Mouse (Mus musculus) heart, postnatal 0 days (tissue): Measurements from ENCODE around the gene Map2k3. TPM values are rescaled to one million over a fixed set of nuclear protein-coding genes. Genes with fewer than 3 reads are reported as not detected.
"Not testable (repeated sequence)": the region's sequence is repeated elsewhere in the genome, so short reads cannot be mapped to it uniquely, and the experiment has no call there.

Source experiments
- ATAC-seq: fragments of 200-750 bp; cut with Nextera tagmentation; 2 replicates; pipeline ENCODE4 v1.8.0; 2017; ENCODE audit warnings: low read depth, moderate number of reproducible peaks, moderate library complexity; ENCODE audit not compliant: insufficient read depth
- DNase-seq: peaks from one replicate; pipeline ENCODE4 v3.0.0-alpha.2; 2016; ENCODE audit warnings: low spot score
- H3K27ac ChIP-seq: fragments of 300-500 bp; sonication (generic); 2 replicates; pipeline ENCODE4 v1.5.1; 2014; ENCODE audit warnings: low read depth, mild to moderate bottlenecking
- H3K27me3 ChIP-seq: fragments of 300-500 bp; sonication (generic); 2 replicates; pipeline ENCODE4 v1.6.1; 2014; ENCODE audit warnings: low read length, mixed read lengths; ENCODE audit not compliant: control insufficient read depth, insufficient read depth
- H3K36me3 ChIP-seq: fragments of 300-500 bp; sonication (generic); replicated peaks from 2 replicates; pipeline ENCODE4 v1.6.1; 2014; ENCODE audit warnings: low read length, mixed read lengths; ENCODE audit not compliant: control insufficient read depth, insufficient read depth
- H3K4me1 ChIP-seq: fragments of 300-500 bp; sonication (generic); 2 replicates; pipeline ENCODE4 v1.6.1; 2014; ENCODE audit warnings: antibody characterized with exemption; ENCODE audit not compliant: control insufficient read depth, insufficient read depth
- H3K4me2 ChIP-seq: fragments of 300-500 bp; sonication (generic); 2 replicates; pipeline ENCODE4 v1.6.1; 2014; ENCODE audit warnings: low read depth, mild to moderate bottlenecking, low read length, moderate library complexity
- H3K4me3 ChIP-seq: fragments of 300-500 bp; sonication (generic); 2 replicates; pipeline ENCODE4 v1.5.1; 2014; ENCODE audit warnings: low read depth, low read length
- H3K9ac ChIP-seq: fragments of 300-500 bp; sonication (generic); replicated peaks from 2 replicates; pipeline ENCODE4 v1.6.1; 2014; ENCODE audit warnings: low read depth, low read length, mixed read lengths
- H3K9me3 ChIP-seq: fragments of 300-500 bp; sonication (generic); replicated peaks from 2 replicates; pipeline ENCODE4 v1.6.1; 2016; ENCODE audit warnings: low read length; ENCODE audit not compliant: control insufficient read depth
- CTCF ChIP-seq: IDR thresholded peaks from 2 replicates; pipeline ENCODE4 v1.5.1; 2016; ENCODE audit warnings: antibody characterized with exemption, control low read depth, low read depth
- EP300 ChIP-seq: IDR thresholded peaks from 2 replicates; pipeline ENCODE4 v1.6.1; 2016; ENCODE audit warnings: antibody characterized with exemption, low read depth
- WGBS: fragments of 180-500 bp; shearing (Covaris S2); extraction: QIAGEN DNeasy Blood & Tissue Kit; methylation state at CpG from one replicate; pipeline ENCODE4 v1.1.7; 2014; 5-methylcytosine and 5-hydroxymethylcytosine counted together
- polyA plus RNA-seq: library from polyadenylated mRNA; unstranded; fragments of >200 nt; fragmentation: Nextera tagmentation; extraction: Ambion mirVana; gene quantifications from 2 replicates; pipeline ENCODE4 v1.2.1, GENCODE M21; 2015
- total RNA-seq: library from RNA; depleted of rRNA; stranded (reverse); fragments of >200 nt; gene quantifications from 2 replicates; pipeline ENCODE4 v1.2.3, GENCODE M21; 2014; ENCODE audit warnings: low replicate concordance; rRNA removed

Gene Map2k3
- 32.6 and 35.7 TPM in 2 replicates for total RNA-seq
- 48.3 and 48.6 TPM in 2 replicates for polyA plus RNA-seq

- H3K4me3 ChIP-seq: peak within 1 kb of the TSS; percentile 80
- no peaks in the 10 kb centered on the region for H3K27me3 ChIP-seq
- TF ChIP-seq EP300: no peak; the same call in 1 of the 2 replicates
- TF ChIP-seq CTCF: no peak; the same call in 1 of the 2 replicates
- no peaks in the 10 kb centered on the region for H3K36me3 ChIP-seq
- H3K4me2 ChIP-seq: peak within 1 kb of the TSS; percentile 87
- H3K4me1 ChIP-seq: peaks cover 41% of the 10 kb centered on the region
- ATAC-seq: peak; percentile 94
- no peaks in the 10 kb centered on the region for H3K9me3 ChIP-seq
- DNase-seq: peak; percentile 98
- 0% methylated on average over 39 of the region's 59 CpGs for WGBS
- H3K27ac ChIP-seq: peak within 1 kb of the TSS; percentile 84
- peak within 1 kb of the TSS; percentile 84 for H3K9ac ChIP-seq
These were observed at the start of gene Map2k3 for GRCm38 (mm10) chr11:60931869-60932481. Map2k3 (plus strand) TSS chr11:60932033.

- H3K27ac ChIP-seq: no peak overlapping the region
- H3K4me1 ChIP-seq: peaks cover 15% of the 10 kb centered on the region
- H3K4me2 ChIP-seq: no peak overlapping the region
- no peak overlapping the region for H3K4me3 ChIP-seq
- ATAC-seq (no peak), DNase-seq (no peak)
- 78% methylated on average over 3 of the region's 3 CpGs for WGBS
- TF ChIP-seq CTCF (no peak), EP300 (no peak)
- no peaks in the 10 kb centered on the region for H3K9me3 ChIP-seq
- no peak overlapping the region for H3K9ac ChIP-seq
- H3K27me3 ChIP-seq: no peaks in the 10 kb centered on the region
- H3K36me3 ChIP-seq: no peaks in the 10 kb centered on the region
These were observed 49.4 kb upstream of the Map2k3 start for GRCm38 (mm10) chr11:60882386-60882785.

- not testable (repeated sequence) for ATAC-seq, DNase-seq, H3K9me3 ChIP-seq, H3K36me3 ChIP-seq, H3K4me2 ChIP-seq, H3K4me1 ChIP-seq, H3K4me3 ChIP-seq, H3K27me3 ChIP-seq, H3K27ac ChIP-seq, H3K9ac ChIP-seq
- WGBS: 100% methylated on average over 2 of the region's 3 CpGs
These were observed 44.8 kb upstream of the Map2k3 start for GRCm38 (mm10) chr11:60886986-60887385.

GRCm38 (mm10) chr11:60889861-60890260, 42.0 kb upstream of the Map2k3 start:
- H3K4me3 ChIP-seq: no peak overlapping the region
- no peaks in the 10 kb centered on the region for H3K27me3 ChIP-seq
- TF ChIP-seq EP300 (no peak), CTCF (no peak)
- no peak overlapping the region for H3K4me2 ChIP-seq
- no peaks in the 10 kb centered on the region for H3K4me1 ChIP-seq
- H3K9me3 ChIP-seq: no peaks in the 10 kb centered on the region
- no peaks in the 10 kb centered on the region for H3K36me3 ChIP-seq
- 56% methylated on average over 2 of the region's 2 CpGs for WGBS
- no peak for DNase-seq
- no peak overlapping the region for H3K9ac ChIP-seq
- no peak overlapping the region for H3K27ac ChIP-seq
- no peak for ATAC-seq

GRCm38 (mm10) chr11:60890286-60890685, 41.5 kb upstream of the Map2k3 start:
- no peak overlapping the region for H3K4me3 ChIP-seq
- 68% methylated on average over 6 of the region's 6 CpGs for WGBS
- TF ChIP-seq CTCF (no peak), EP300 (no peak)
- H3K4me2 ChIP-seq: no peak overlapping the region
- no peaks in the 10 kb centered on the region for H3K36me3 ChIP-seq
- no peaks in the 10 kb centered on the region for H3K27me3 ChIP-seq
- H3K4me1 ChIP-seq: no peaks in the 10 kb centered on the region
- no peak overlapping the region for H3K27ac ChIP-seq
- H3K9me3 ChIP-seq: no peaks in the 10 kb centered on the region
- H3K9ac ChIP-seq: no peak overlapping the region
- DNase-seq: no peak
- no peak for ATAC-seq

- WGBS: 58% methylated on average over 3 of the region's 3 CpGs
- DNase-seq: no peak
These were observed 41.1 kb upstream of the Map2k3 start for GRCm38 (mm10) chr11:60890744-60891143.

More at GRCm38 (mm10) chr11:60890744-60891143, 41.1 kb upstream of the Map2k3 start:
- Histone ChIP-seq H3K4me3 (no peak overlapping the region), H3K27me3 (no peaks in the 10 kb centered on the region), H3K4me1 (no peaks in the 10 kb centered on the region), H3K36me3 (no peaks in the 10 kb centered on the region), H3K9ac (no peak overlapping the region), H3K9me3 (no peaks in the 10 kb centered on the region), H3K4me2 (no peak overlapping the region), H3K27ac (no peak overlapping the region)
- ATAC-seq: no peak
- TF ChIP-seq EP300 (no peak), CTCF (no peak)
